Mouse (Mus musculus): Measurements from ENCODE around the gene Sorbs1.

Sorbs1 gene

GRCm38 (mm10) chr19:40302916-40303315 is 210.7 kb downstream of the Sorbs1 start:
- no peaks in the 10 kb centered on the region for H3K27me3 ChIP-seq (ENCODE audit: insufficient read depth, low read length)
- no peaks in the 10 kb centered on the region for H3K36me3 ChIP-seq (ENCODE audit: insufficient read depth, low read length)
- H3K9me3 ChIP-seq (ENCODE audit: low read length), result no peaks in the 10 kb centered on the region
- TF ChIP-seq NANOG (IDR thresholded peaks at IDR 0.05; ENCODE audit: borderline replicate concordance, low read length) (no peak), POU5F1 (IDR thresholded peaks at IDR 0.05; ENCODE audit: borderline replicate concordance, low read length) (no peak), CTCF (conservative IDR thresholded peaks at IDR 0.05; ENCODE audit: low read length) (no peak)
- H3K4me3 ChIP-seq (replicated peaks; ENCODE audit: low read length), result no peak overlapping the region
- peaks cover 14% of the 10 kb centered on the region for H3K4me1 ChIP-seq (replicated peaks; ENCODE audit: low read depth, low read length)

- no peak for TF ChIP-seq POU5F1 (IDR thresholded peaks at IDR 0.05; ENCODE audit: borderline replicate concordance, low read length)
- no peak for TF ChIP-seq NANOG (IDR thresholded peaks at IDR 0.05; ENCODE audit: borderline replicate concordance, low read length)
- TF ChIP-seq CTCF (conservative IDR thresholded peaks at IDR 0.05; ENCODE audit: low read length), result no peak
- Histone ChIP-seq H3K36me3 (ENCODE audit: insufficient read depth, low read length) (no peaks in the 10 kb centered on the region), H3K4me1 (replicated peaks; ENCODE audit: low read depth, low read length) (peaks cover 9% of the 10 kb centered on the region), H3K4me3 (replicated peaks; ENCODE audit: low read length) (no peak overlapping the region), H3K27me3 (ENCODE audit: insufficient read depth, low read length) (no peaks in the 10 kb centered on the region), H3K9me3 (ENCODE audit: low read length) (no peaks in the 10 kb centered on the region)
Observed at GRCm38 (mm10) chr19:40302477-40302876, 211.1 kb downstream of the Sorbs1 start.

GRCm38 (mm10) chr19:40299983-40300759 is 213.4 kb downstream of the Sorbs1 start:
- H3K4me1 ChIP-seq (replicated peaks; ENCODE audit: low read depth, low read length), result peaks cover 2% of the 10 kb centered on the region
- no peaks in the 10 kb centered on the region for H3K36me3 ChIP-seq (ENCODE audit: insufficient read depth, low read length)
- no peaks in the 10 kb centered on the region for H3K27me3 ChIP-seq (ENCODE audit: insufficient read depth, low read length)
- H3K9me3 ChIP-seq (ENCODE audit: low read length), result no peaks in the 10 kb centered on the region
- H3K4me3 ChIP-seq (replicated peaks; ENCODE audit: low read length), result no peak overlapping the region
- no peak for TF ChIP-seq POU5F1 (IDR thresholded peaks at IDR 0.05; ENCODE audit: borderline replicate concordance, low read length)
- TF ChIP-seq CTCF (conservative IDR thresholded peaks at IDR 0.05; ENCODE audit: low read length), result no peak
- TF ChIP-seq NANOG (IDR thresholded peaks at IDR 0.05; ENCODE audit: borderline replicate concordance, low read length), result no peak

GRCm38 (mm10) chr19:40299182-40299581 is 214.4 kb downstream of the Sorbs1 start:
- no peak overlapping the region for H3K4me3 ChIP-seq (replicated peaks; ENCODE audit: low read length)
- no peaks in the 10 kb centered on the region for H3K36me3 ChIP-seq (ENCODE audit: insufficient read depth, low read length)
- H3K27me3 ChIP-seq (ENCODE audit: insufficient read depth, low read length), result no peaks in the 10 kb centered on the region
- TF ChIP-seq CTCF (conservative IDR thresholded peaks at IDR 0.05; ENCODE audit: low read length) (no peak), POU5F1 (IDR thresholded peaks at IDR 0.05; ENCODE audit: borderline replicate concordance, low read length) (no peak), NANOG (IDR thresholded peaks at IDR 0.05; ENCODE audit: borderline replicate concordance, low read length) (no peak)
- no peaks in the 10 kb centered on the region for H3K9me3 ChIP-seq (ENCODE audit: low read length)
- no peaks in the 10 kb centered on the region for H3K4me1 ChIP-seq (replicated peaks; ENCODE audit: low read depth, low read length)

GRCm38 (mm10) chr19:40298574-40298973 is 215.0 kb downstream of the Sorbs1 start:
- Histone ChIP-seq H3K4me3 (replicated peaks; ENCODE audit: low read length) (no peak overlapping the region), H3K36me3 (ENCODE audit: insufficient read depth, low read length) (no peaks in the 10 kb centered on the region; the same call in 1 of the 2 replicates), H3K27me3 (ENCODE audit: insufficient read depth, low read length) (no peaks in the 10 kb centered on the region), H3K9me3 (ENCODE audit: low read length) (no peaks in the 10 kb centered on the region), H3K4me1 (replicated peaks; ENCODE audit: low read depth, low read length) (no peaks in the 10 kb centered on the region)
- no peak for TF ChIP-seq POU5F1 (IDR thresholded peaks at IDR 0.05; ENCODE audit: borderline replicate concordance, low read length)
- TF ChIP-seq NANOG (IDR thresholded peaks at IDR 0.05; ENCODE audit: borderline replicate concordance, low read length), result no peak
- no peak for TF ChIP-seq CTCF (conservative IDR thresholded peaks at IDR 0.05; ENCODE audit: low read length)

GRCm38 (mm10) chr19:40297798-40298144 is 215.8 kb downstream of the Sorbs1 start:
- no peaks in the 10 kb centered on the region for H3K4me1 ChIP-seq (replicated peaks; ENCODE audit: low read depth, low read length)
- no peaks in the 10 kb centered on the region for H3K9me3 ChIP-seq (ENCODE audit: low read length)
- no peaks in the 10 kb centered on the region for H3K27me3 ChIP-seq (ENCODE audit: insufficient read depth, low read length)
- H3K4me3 ChIP-seq (replicated peaks; ENCODE audit: low read length), result no peak overlapping the region
- H3K36me3 ChIP-seq (ENCODE audit: insufficient read depth, low read length), result no peaks in the 10 kb centered on the region; the same call in 1 of the 2 replicates
- TF ChIP-seq NANOG (IDR thresholded peaks at IDR 0.05; ENCODE audit: borderline replicate concordance, low read length) (no peak), CTCF (conservative IDR thresholded peaks at IDR 0.05; ENCODE audit: low read length) (no peak)

- TF ChIP-seq NANOG (IDR thresholded peaks at IDR 0.05; ENCODE audit: borderline replicate concordance, low read length), result no peak
- no peak for TF ChIP-seq POU5F1 (IDR thresholded peaks at IDR 0.05; ENCODE audit: borderline replicate concordance, low read length)
- TF ChIP-seq CTCF (conservative IDR thresholded peaks at IDR 0.05; ENCODE audit: low read length), result no peak
- H3K9me3 ChIP-seq (ENCODE audit: low read length), result no peaks in the 10 kb centered on the region
- H3K27me3 ChIP-seq (ENCODE audit: insufficient read depth, low read length), result no peaks in the 10 kb centered on the region
- H3K4me3 ChIP-seq (replicated peaks; ENCODE audit: low read length), result no peak overlapping the region
- H3K4me1 ChIP-seq (replicated peaks; ENCODE audit: low read depth, low read length), result no peaks in the 10 kb centered on the region
- no peaks in the 10 kb centered on the region; the same call in 1 of the 2 replicates for H3K36me3 ChIP-seq (ENCODE audit: insufficient read depth, low read length)
Observed at GRCm38 (mm10) chr19:40297078-40297797, 216.3 kb downstream of the Sorbs1 start.

GRCm38 (mm10) chr19:40294231-40294630 is 219.3 kb downstream of the Sorbs1 start:
- Histone ChIP-seq H3K4me1 (replicated peaks; ENCODE audit: low read depth, low read length) (no peaks in the 10 kb centered on the region), H3K9me3 (ENCODE audit: low read length) (no peaks in the 10 kb centered on the region), H3K36me3 (ENCODE audit: insufficient read depth, low read length) (no peaks in the 10 kb centered on the region; the same call in 1 of the 2 replicates), H3K4me3 (replicated peaks; ENCODE audit: low read length) (no peak overlapping the region), H3K27me3 (ENCODE audit: insufficient read depth, low read length) (no peaks in the 10 kb centered on the region; the same call in 1 of the 2 replicates)
- TF ChIP-seq CTCF (conservative IDR thresholded peaks at IDR 0.05; ENCODE audit: low read length), result no peak
- TF ChIP-seq NANOG (IDR thresholded peaks at IDR 0.05; ENCODE audit: borderline replicate concordance, low read length), result no peak
- TF ChIP-seq POU5F1 (IDR thresholded peaks at IDR 0.05; ENCODE audit: borderline replicate concordance, low read length), result no peak

All from E14TG2a.4 (cell line).